ENCODE assay signal across 8 mouse cellular contexts in the genomic region with DNA sequence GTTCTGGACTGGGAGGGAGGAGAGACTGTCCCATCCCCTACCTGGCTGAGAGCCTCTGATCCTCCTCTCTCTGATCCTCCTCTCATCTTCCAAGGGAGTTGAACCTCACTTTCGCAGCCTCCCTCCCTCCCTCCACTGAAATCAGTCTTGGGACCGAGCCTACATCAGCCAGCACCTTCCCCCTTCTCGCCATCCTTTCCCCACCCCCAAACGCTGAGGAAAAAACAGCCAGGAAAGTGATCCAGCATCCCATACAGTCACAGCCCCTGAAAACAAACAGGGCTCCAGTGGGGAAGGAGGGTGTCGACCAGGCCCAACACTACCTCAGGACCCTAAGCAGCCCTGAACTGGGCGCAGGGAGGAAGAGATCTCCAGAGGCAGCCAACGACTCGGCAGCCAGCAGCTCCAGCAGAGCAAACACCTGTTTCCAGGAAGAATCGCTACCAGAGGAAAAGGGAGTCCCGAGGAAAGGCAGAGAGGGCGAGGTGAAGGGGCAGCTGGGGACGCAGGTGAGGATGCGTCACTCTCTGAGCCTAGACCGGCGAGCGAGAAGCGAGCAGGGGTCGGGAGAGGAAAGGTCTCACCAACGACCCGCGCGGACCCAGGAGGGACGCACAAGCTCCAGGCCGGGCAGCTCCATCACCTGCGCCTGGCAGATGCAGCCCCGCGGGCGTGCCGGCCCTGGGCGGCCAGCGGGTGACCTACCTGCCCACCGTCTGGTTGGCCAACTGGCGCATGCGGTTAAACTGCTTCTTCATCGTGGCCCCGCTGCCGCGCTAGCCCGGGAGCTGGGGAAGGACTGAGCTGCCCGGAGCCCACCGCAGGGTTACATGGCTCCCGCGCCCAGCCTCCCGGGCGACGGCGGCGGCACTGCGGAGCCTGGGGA. TPM values are rescaled to one million over a fixed set of nuclear protein-coding genes. Genes with fewer than 3 reads are reported as not detected.
DNase-seq lines count a peak whose midpoint lies in the region; TF ChIP-seq lines count a peak whose summit lies in the region.

No protein-coding gene starts in this region.

- H3K36me3 ChIP-seq in hindbrain, embryonic 10.5 days = no peaks in the 10 kb centered on the region
- H3K36me3 ChIP-seq in testis, adult 2 months (ENCODE audit: control insufficient read depth, insufficient read depth, low read length) = no peaks in the 10 kb centered on the region

- peaks cover 16% of the 10 kb centered on the region for H3K27me3 ChIP-seq in hindbrain, embryonic 10.5 days (ENCODE audit: insufficient read depth, poor library complexity, severe bottlenecking)
- no peaks in the 10 kb centered on the region; the same call in 1 of the 2 replicates for H3K27me3 ChIP-seq in testis, adult 2 months (ENCODE audit: control insufficient read depth, insufficient read depth, low read length)

- H3K4me3 ChIP-seq in hindbrain, embryonic 10.5 days = peak overlapping the region; percentile 86
- peak overlapping the region; percentile 93 for H3K4me3 ChIP-seq in testis, adult 2 months (ENCODE audit: control insufficient read depth, low read depth, low read length)

- H3K27ac ChIP-seq in hindbrain, embryonic 10.5 days = peak overlapping the region; percentile 89
- 0 out of 2 replicates have a peak overlapping the region, but pooled peaks have one; percentile 28 for H3K27ac ChIP-seq in testis, adult 2 months (ENCODE audit: control insufficient read depth, insufficient read depth, low read depth, low read length)

- WGBS in hindbrain, embryonic 10.5 days = 2% methylated on average over 49 of the region's 49 CpGs

- no peak for TF ChIP-seq POLR2A in testis, adult 2 months (IDR thresholded peaks at IDR 0.05; ENCODE audit: control insufficient read depth, low read depth, low read length)

- intact Hi-C loops in left cerebral cortex, postnatal 10 days (cut with DNase I) = no loop called here

- no peak for TF ChIP-seq CTCF in testis, adult 2 months (IDR thresholded peaks at IDR 0.05; ENCODE audit: control insufficient read depth, insufficient read depth, insufficient replicate concordance, low read depth, low read length)

- peaks cover 21% of the 10 kb centered on the region for H3K4me1 ChIP-seq in hindbrain, embryonic 10.5 days (replicated peaks)
- peaks cover 21% of the 10 kb centered on the region for H3K4me1 ChIP-seq in testis, adult 2 months (ENCODE audit: control insufficient read depth, insufficient read depth, low read length)

- DNase-seq in retina, postnatal 7 days (ENCODE audit: low read depth, low spot score) = peak; percentile 4
- DNase-seq in retina, postnatal 1 day = no peak
- DNase-seq in cerebellum, postnatal 36 days = peak; percentile 70 to 75
- no peak for DNase-seq in hindbrain, embryonic 10.5 days (ENCODE audit: low spot score)
- DNase-seq in left cerebral cortex, postnatal 10 days (ENCODE audit: extremely low spot score in 1 of 2, low spot score in 2 of 2) = peak; percentile 13 to 49
- DNase-seq in lung, postnatal 36 days = peak; percentile 15
- DNase-seq in adrenal gland, adult 8-10 months = no peak

- H3K9me3 ChIP-seq in hindbrain, embryonic 10.5 days = no peaks in the 10 kb centered on the region

RNA-seq across cellular contexts. Expression of gene Arhgap44, which starts 0.6 kb away (rescaled TPM):
- polyA plus RNA-seq in hindbrain, embryonic 10.5 days (2016; fragmentation: Nextera tagmentation; extraction: Ambion mirVana) = 4.5 and 4.8 TPM in 2 replicates
- total RNA-seq in left cerebral cortex, postnatal 10 days (2021) = 100 to 1,000 TPM; 136 to 139 TPM
- polyA plus RNA-seq in testis, adult 2 months (2012; rRNA removed) = 8.6 and 9.8 TPM in 2 replicates
- total RNA-seq in adrenal gland, adult 8-10 months (2022) = 10 to 100 TPM in 3 of 4 experiments, 1 to 10 TPM in 1; 9.4 to 20.1 (median 13.7) TPM

RNA-seq across cellular contexts. Expression of gene 1700086D15Rik, which starts 2.4 kb away (rescaled TPM):
- not detected in 2 replicates for polyA plus RNA-seq in hindbrain, embryonic 10.5 days (2016; fragmentation: Nextera tagmentation; extraction: Ambion mirVana)
- 1 to 10 TPM; 3.1 to 4.2 TPM for total RNA-seq in left cerebral cortex, postnatal 10 days (2021)
- polyA plus RNA-seq in testis, adult 2 months (2012; rRNA removed) = 3.8 and 6.4 TPM in 2 replicates
- 1 to 10 TPM in 1 of 4 experiments, under 1 TPM in 3; 0.35 to 1.9 (median 0.55) TPM for total RNA-seq in adrenal gland, adult 8-10 months (2022)

Comparison
In these comparisons a context has a peak if more than half of its experiments do, and no peak if none do; other contexts are left out.
1. DNase-seq: peak in retina, postnatal 7 days (single experiment), cerebellum, postnatal 36 days (2 of 2), left cerebral cortex, postnatal 10 days (2 of 2) and lung, postnatal 36 days (single experiment); none in retina, postnatal 1 day (single experiment), hindbrain, embryonic 10.5 days (single experiment) and adrenal gland, adult 8-10 months (single experiment).
2. RNA of gene Arhgap44, which starts 0.6 kb away (total RNA-seq): 136 to 139 TPM in left cerebral cortex, postnatal 10 days; 9.4 to 20.1 TPM in adrenal gland, adult 8-10 months; every median in the first group is over 4 times any median in the second.